Mouse (Mus musculus): ENCODE data around the gene Pofut2. TPM values are rescaled to one million over a fixed set of nuclear protein-coding genes. Genes with fewer than 3 reads are reported as not detected.
"Not testable (repeated sequence)": the region's sequence is repeated elsewhere in the genome, so short reads cannot be mapped to it uniquely, and the experiment has no call there.

Pofut2 gene
- polyA plus RNA-seq, 1 experiment from 2014 or later = 29.7 TPM

DNA sequence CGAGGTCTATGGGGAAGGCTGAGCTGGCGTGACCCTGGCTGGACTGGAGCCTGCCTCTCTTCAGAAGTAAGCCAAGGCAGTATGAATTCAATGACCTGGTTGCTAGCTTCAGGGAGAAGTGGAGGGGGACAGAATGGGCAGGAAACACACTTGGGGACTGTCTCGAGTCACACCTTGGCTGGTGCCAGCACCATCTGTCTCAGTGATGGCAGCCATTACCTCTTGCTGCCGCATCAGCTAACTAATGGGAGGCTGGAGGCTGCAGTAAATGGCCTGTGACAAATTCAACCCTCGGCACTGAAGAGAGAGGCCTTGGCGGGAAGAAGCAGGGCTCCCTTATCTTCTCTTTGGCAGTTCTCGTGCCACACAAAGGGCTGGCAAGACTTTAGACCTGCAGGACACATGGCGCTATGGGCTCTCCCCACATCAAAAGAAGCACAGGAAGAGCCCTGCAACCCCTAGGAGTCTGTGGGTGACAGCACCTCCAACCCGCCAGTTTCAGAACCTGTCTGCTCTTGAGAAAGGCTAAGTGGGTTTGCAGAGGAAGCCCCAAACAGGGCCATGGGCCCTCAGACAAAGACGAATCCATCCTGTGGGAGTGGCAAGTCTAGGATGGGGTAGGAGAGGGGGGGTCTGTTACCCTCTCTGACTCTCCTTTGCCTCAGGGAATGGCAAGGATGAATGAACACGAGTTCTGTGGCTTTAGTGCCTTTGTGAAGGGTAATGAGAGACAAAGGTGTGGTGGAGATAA is 14.1 kb downstream of the Pofut2 start:
- Histone ChIP-seq H3K4me2 (no peak overlapping the region), H3K4me1 (replicated peaks) (0 out of 2 replicates have a peak, but pooled peaks cover 3% of the 10 kb centered on the region), H3K9ac (no peak overlapping the region), H3K27ac (no peak overlapping the region), H3K36me3 (peaks cover 19% of the 10 kb centered on the region), H3K9me3 (replicated peaks) (no peaks in the 10 kb centered on the region), H3K27me3 (0 out of 2 replicates have a peak, but pooled peaks cover 2% of the 10 kb centered on the region), H3K4me3 (replicated peaks) (no peak overlapping the region)
- 58% methylated on average over 11 of the region's 11 CpGs for WGBS (ENCODE audit: insufficient replicate concordance)
- ATAC-seq (ENCODE audit: low read depth) (no peak), DNase-seq (no peak)

GRCm38 (mm10) chr10:77273798-77274197 is 14.8 kb downstream of the Pofut2 start:
- Histone ChIP-seq H3K4me1 (replicated peaks) (0 out of 2 replicates have a peak, but pooled peaks cover 3% of the 10 kb centered on the region), H3K9ac (no peak overlapping the region), H3K4me3 (replicated peaks) (no peak overlapping the region), H3K27ac (no peak overlapping the region), H3K36me3 (peaks cover 12% of the 10 kb centered on the region), H3K9me3 (replicated peaks) (no peaks in the 10 kb centered on the region), H3K4me2 (no peak overlapping the region), H3K27me3 (peaks cover 2% of the 10 kb centered on the region; the same call in 1 of the 2 replicates)
- DNase-seq = no peak
- no peak for ATAC-seq (ENCODE audit: low read depth)

DNA sequence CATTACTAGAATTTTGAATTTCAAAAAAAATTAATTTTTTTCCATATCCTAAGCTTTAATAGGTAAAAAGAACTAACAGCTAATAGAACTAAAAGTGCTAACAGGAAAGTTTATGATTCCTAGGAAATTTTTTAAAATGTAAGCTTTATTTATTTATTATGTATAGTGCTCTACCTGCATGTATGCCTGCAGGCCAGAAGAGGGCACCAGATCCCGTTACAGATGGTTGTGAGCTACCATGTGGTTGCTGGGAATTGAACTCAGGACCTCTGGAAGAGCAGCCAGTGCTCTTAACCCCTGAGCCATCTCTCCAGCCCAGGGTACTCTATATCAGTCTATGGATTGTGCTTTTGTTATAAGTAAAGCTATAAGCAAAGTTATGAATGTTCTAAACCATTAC is 23.1 kb downstream of the Pofut2 start:
- H3K4me2 ChIP-seq; H3K4me3 ChIP-seq (replicated peaks); H3K27ac ChIP-seq; H3K9ac ChIP-seq; H3K4me1 ChIP-seq (replicated peaks); ATAC-seq (ENCODE audit: low read depth); H3K9me3 ChIP-seq (replicated peaks); DNase-seq; H3K36me3 ChIP-seq: not testable (repeated sequence)
- WGBS (ENCODE audit: insufficient replicate concordance) = 44% methylated on average over 1 of the region's 1 CpGs
- peaks cover 18% of the 10 kb centered on the region for H3K27me3 ChIP-seq

DNA sequence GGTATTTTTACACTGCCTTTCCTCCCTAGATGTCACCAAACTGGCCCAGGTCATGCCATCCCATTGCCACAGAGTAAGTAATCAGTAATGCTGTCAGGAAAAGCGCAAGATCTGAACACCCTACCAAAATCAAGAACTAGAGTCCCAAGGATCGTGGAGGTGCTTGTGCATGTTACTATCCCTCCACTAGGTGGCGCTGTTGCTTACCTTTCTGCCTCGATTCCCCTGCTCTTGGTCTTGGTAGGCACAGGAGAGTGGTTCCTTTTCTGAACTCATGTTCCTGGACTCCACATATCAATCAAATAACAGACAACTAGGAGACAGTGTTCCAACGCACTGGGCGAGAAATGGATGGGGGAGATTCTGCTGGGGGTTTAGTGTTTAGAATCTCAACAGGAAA is 23.8 kb downstream of the Pofut2 start:
- DNase-seq = peak; percentile 42
- H3K9ac ChIP-seq = no peak overlapping the region

GRCm38 (mm10) chr10:77284832-77285231 is 25.8 kb downstream of the Pofut2 start:
- Histone ChIP-seq H3K4me2 (no peak overlapping the region), H3K4me3 (replicated peaks) (no peak overlapping the region), H3K27ac (no peak overlapping the region), H3K9me3 (replicated peaks) (no peaks in the 10 kb centered on the region), H3K36me3 (no peaks in the 10 kb centered on the region), H3K4me1 (replicated peaks) (no peaks in the 10 kb centered on the region), H3K27me3 (peaks cover 10% of the 10 kb centered on the region; the same call in 1 of the 2 replicates), H3K9ac (no peak overlapping the region)
- 70% methylated on average over 6 of the region's 6 CpGs for WGBS (ENCODE audit: insufficient replicate concordance)
- DNase-seq (no peak), ATAC-seq (ENCODE audit: low read depth) (no peak)

More for the DNA sequence above, 23.8 kb downstream of the Pofut2 start:
- peaks cover 18% of the 10 kb centered on the region for H3K27me3 ChIP-seq
- no peak for ATAC-seq (ENCODE audit: low read depth)
- H3K9me3 ChIP-seq (replicated peaks) = no peaks in the 10 kb centered on the region
- no peak overlapping the region for H3K27ac ChIP-seq
- no peaks in the 10 kb centered on the region for H3K36me3 ChIP-seq
- 12% methylated on average over 6 of the region's 6 CpGs for WGBS (ENCODE audit: insufficient replicate concordance)
- no peaks in the 10 kb centered on the region for H3K4me1 ChIP-seq (replicated peaks)
- H3K4me2 ChIP-seq = no peak overlapping the region
- no peak overlapping the region for H3K4me3 ChIP-seq (replicated peaks)

- WGBS (ENCODE audit: insufficient replicate concordance) = 75% methylated on average over 8 of the region's 8 CpGs
Observed at GRCm38 (mm10) chr10:77287626-77288025, 28.6 kb downstream of the Pofut2 start.

GRCm38 (mm10) chr10:77288639-77289195 is 29.7 kb downstream of the Pofut2 start:
- WGBS (ENCODE audit: insufficient replicate concordance) = 33% methylated on average over 5 of the region's 5 CpGs
- ATAC-seq (ENCODE audit: low read depth) (no peak), DNase-seq (no peak)
- H3K4me3 ChIP-seq (replicated peaks) = no peak overlapping the region
- no peak overlapping the region for H3K4me2 ChIP-seq
- no peaks in the 10 kb centered on the region for H3K4me1 ChIP-seq (replicated peaks)
- H3K9ac ChIP-seq = no peak overlapping the region
- H3K27me3 ChIP-seq = no peaks in the 10 kb centered on the region; the same call in 1 of the 2 replicates
- no peaks in the 10 kb centered on the region for H3K9me3 ChIP-seq (replicated peaks)
- no peak overlapping the region for H3K27ac ChIP-seq
- H3K36me3 ChIP-seq = no peaks in the 10 kb centered on the region

More at GRCm38 (mm10) chr10:77287626-77288025, 28.6 kb downstream of the Pofut2 start:
- no peak for DNase-seq
- no peak for ATAC-seq (ENCODE audit: low read depth)
- H3K4me2 ChIP-seq = no peak overlapping the region
- no peaks in the 10 kb centered on the region for H3K4me1 ChIP-seq (replicated peaks)
- H3K27me3 ChIP-seq = no peaks in the 10 kb centered on the region; the same call in 1 of the 2 replicates
- no peak overlapping the region for H3K4me3 ChIP-seq (replicated peaks)
- H3K27ac ChIP-seq = no peak overlapping the region
- H3K9me3 ChIP-seq (replicated peaks) = no peaks in the 10 kb centered on the region
- no peaks in the 10 kb centered on the region for H3K36me3 ChIP-seq
- no peak overlapping the region for H3K9ac ChIP-seq

GRCm38 (mm10) chr10:77289559-77289958 is 30.5 kb downstream of the Pofut2 start:
- Histone ChIP-seq H3K4me2 (no peak overlapping the region), H3K9ac (no peak overlapping the region), H3K4me3 (replicated peaks) (no peak overlapping the region), H3K9me3 (replicated peaks) (no peaks in the 10 kb centered on the region), H3K27ac (no peak overlapping the region), H3K36me3 (no peaks in the 10 kb centered on the region), H3K27me3 (no peaks in the 10 kb centered on the region; the same call in 1 of the 2 replicates), H3K4me1 (replicated peaks) (no peaks in the 10 kb centered on the region)
- no peak for DNase-seq
- 69% methylated on average over 8 of the region's 8 CpGs for WGBS (ENCODE audit: insufficient replicate concordance)
- no peak for ATAC-seq (ENCODE audit: low read depth)

- ATAC-seq (ENCODE audit: low read depth) = no peak
- WGBS (ENCODE audit: insufficient replicate concordance) = 59% methylated on average over 17 of the region's 17 CpGs
Observed at GRCm38 (mm10) chr10:77290624-77291366, 31.8 kb downstream of the Pofut2 start.

DNA sequence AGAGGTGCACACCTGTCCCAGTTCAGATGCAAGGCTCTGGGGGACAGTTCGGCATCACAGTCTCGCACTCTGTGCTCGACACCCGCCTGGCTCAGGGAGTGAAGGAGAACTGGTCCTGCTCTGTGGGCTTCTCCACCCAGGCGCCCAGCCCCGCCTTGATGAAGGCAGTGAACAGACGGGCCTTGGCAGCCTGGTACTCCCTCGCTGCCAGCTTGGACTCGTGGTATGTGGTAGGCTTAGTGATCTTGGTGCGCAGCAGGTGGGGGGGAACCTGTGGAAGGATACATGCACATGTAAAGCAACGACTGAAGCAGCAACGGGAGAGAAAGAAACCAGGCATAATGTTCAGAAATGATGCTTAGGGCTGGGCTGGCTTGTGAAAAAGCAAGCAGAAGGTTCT is 35.7 kb downstream of the Pofut2 start:
- H3K4me3 ChIP-seq (replicated peaks) = no peak overlapping the region
- H3K9me3 ChIP-seq (replicated peaks) = no peaks in the 10 kb centered on the region
- DNase-seq (no peak), ATAC-seq (ENCODE audit: low read depth) (no peak)
- H3K4me2 ChIP-seq = no peak overlapping the region
- H3K4me1 ChIP-seq (replicated peaks) = peaks cover 35% of the 10 kb centered on the region
- WGBS (ENCODE audit: insufficient replicate concordance) = 78% methylated on average over 12 of the region's 12 CpGs
- no peak overlapping the region for H3K27ac ChIP-seq
- no peak overlapping the region for H3K9ac ChIP-seq
- no peaks in the 10 kb centered on the region for H3K36me3 ChIP-seq
- no peaks in the 10 kb centered on the region; the same call in 1 of the 2 replicates for H3K27me3 ChIP-seq

More at GRCm38 (mm10) chr10:77290624-77291366, 31.8 kb downstream of the Pofut2 start:
- no peaks in the 10 kb centered on the region; the same call in 1 of the 2 replicates for H3K27me3 ChIP-seq
- peaks cover 7% of the 10 kb centered on the region for H3K4me1 ChIP-seq (replicated peaks)
- no peak overlapping the region for H3K9ac ChIP-seq
- H3K36me3 ChIP-seq = no peaks in the 10 kb centered on the region
- H3K4me2 ChIP-seq = no peak overlapping the region
- H3K9me3 ChIP-seq (replicated peaks) = no peaks in the 10 kb centered on the region
- no peak overlapping the region for H3K4me3 ChIP-seq (replicated peaks)
- DNase-seq = no peak
- no peak overlapping the region for H3K27ac ChIP-seq

DNA sequence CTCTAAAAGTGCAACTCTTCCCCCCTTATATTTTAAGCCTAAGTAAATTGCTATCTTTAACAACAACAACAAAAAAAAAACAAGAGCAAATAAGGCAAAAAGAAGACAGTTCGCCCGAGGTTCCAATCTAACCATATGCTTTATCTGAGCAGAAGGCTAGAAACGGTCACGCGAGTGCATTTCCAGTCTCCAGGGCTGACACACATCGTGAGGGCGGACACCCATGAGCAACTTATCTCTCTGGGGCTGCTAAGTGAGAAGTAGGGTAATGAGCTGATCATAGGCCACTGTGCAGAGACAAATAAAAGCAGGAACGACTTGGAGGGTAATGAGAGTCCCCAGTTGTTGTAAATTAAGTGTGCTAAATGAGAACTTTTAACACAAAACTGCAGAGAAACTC is 39.6 kb downstream of the Pofut2 start:
- Histone ChIP-seq H3K9me3 (replicated peaks) (no peaks in the 10 kb centered on the region), H3K36me3 (no peaks in the 10 kb centered on the region), H3K4me3 (replicated peaks) (no peak overlapping the region), H3K4me1 (replicated peaks) (peaks cover 54% of the 10 kb centered on the region), H3K27ac (peak overlapping the region; percentile 86; the same call in 1 of the 2 replicates), H3K4me2 (0 out of 2 replicates have a peak overlapping the region, but pooled peaks have one; percentile 7), H3K27me3 (no peaks in the 10 kb centered on the region), H3K9ac (no peak overlapping the region)
- peak; percentile 81 for ATAC-seq (ENCODE audit: low read depth)
- 33% methylated on average over 8 of the region's 8 CpGs for WGBS (ENCODE audit: insufficient replicate concordance)
- DNase-seq = peak; percentile 48
